Mouse (Mus musculus) megakaryocyte, embryonic 14.5 days (primary cell): ENCODE results near the gene Tmem104.

Experiments
- FLI1 ChIP-seq: IDR thresholded peaks from 2 replicates; pipeline ENCODE4 v1.6.1; 2012; ENCODE audit warnings: low read length, inconsistent platforms, mixed read lengths
- GATA1 ChIP-seq: IDR thresholded peaks from 3 replicates; pipeline ENCODE4 v1.6.1; 2012; ENCODE audit warnings: mixed read lengths, low read length, inconsistent platforms, borderline replicate concordance

GRCm38 (mm10) chr11:115228430-115228829 is 41.1 kb downstream of the Tmem104 start:
- TF ChIP-seq GATA1 (no peak), FLI1 (no peak)
